In the genomic region with DNA sequence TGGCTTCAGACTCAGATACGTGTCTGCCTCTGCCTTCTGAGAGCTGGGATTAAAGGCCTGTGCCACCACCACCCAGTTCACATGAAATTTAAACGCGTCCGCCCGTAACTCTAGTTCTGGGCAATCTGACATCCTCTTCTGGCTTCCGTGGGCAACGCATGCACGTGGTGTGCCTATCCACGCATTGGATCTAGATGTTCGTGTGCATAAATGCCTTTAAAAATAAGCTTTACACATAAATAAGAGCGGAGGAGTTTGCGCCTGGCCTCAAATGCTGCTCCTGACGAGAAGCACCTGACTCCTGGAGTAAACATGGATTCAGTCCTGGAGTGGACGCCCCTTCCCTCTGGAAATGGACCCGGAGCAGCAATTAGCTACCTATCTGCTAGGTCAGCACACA, we compare ENCODE assay signal across 22 mouse cellular contexts.
A peak's percentile ranks its signal among the peaks of the same experiment; 100 is the strongest.
DNase-seq lines count a peak whose midpoint lies in the region; ATAC-seq and TF ChIP-seq lines count a peak whose summit lies in the region.
"Had no signal": no experiment of that assay in that cellular context is flagged by ENCODE, and none has a peak within 500 bp of the region (broad histone marks: within the 10 kb centered on the region; RNA-seq: fewer than 3 reads in every experiment).

No protein-coding gene starts in this region.

- H3K9me3 ChIP-seq in hindbrain, embryonic 16.5 days (ENCODE audit: control insufficient read depth, low read length), result no peaks in the 10 kb centered on the region
- no peaks in the 10 kb centered on the region for H3K9me3 ChIP-seq in hindbrain, postnatal 0 days (ENCODE audit: low read length)
- no peaks in the 10 kb centered on the region for H3K9me3 ChIP-seq in neural tube, embryonic 15.5 days (replicated peaks)
- H3K9me3 ChIP-seq: embryonic facial prominence, embryonic 15.5 days; forebrain, embryonic 10.5 days; G1E; heart, embryonic 13.5 days; hindbrain, embryonic 15.5 days had no signal

- H3K27me3 ChIP-seq in hindbrain, embryonic 16.5 days (replicated peaks; ENCODE audit: control insufficient read depth, insufficient read depth, low read length), result no peaks in the 10 kb centered on the region
- no peaks in the 10 kb centered on the region for H3K27me3 ChIP-seq in hindbrain, postnatal 0 days (ENCODE audit: insufficient read depth, low read length)
- H3K27me3 ChIP-seq in neural tube, embryonic 15.5 days (replicated peaks), result no peaks in the 10 kb centered on the region
- H3K27me3 ChIP-seq: CH12.LX; embryonic facial prominence, embryonic 15.5 days; heart, embryonic 13.5 days; hindbrain, embryonic 15.5 days had no signal

- ATAC-seq in hindbrain, embryonic 16.5 days, result no peak
- ATAC-seq in hindbrain, postnatal 0 days, result no peak
- ATAC-seq in neural tube, embryonic 15.5 days (ENCODE audit: low FRiP score), result no peak
- ATAC-seq: activated CD4-positive, CD25-positive, alpha-beta regulatory T cell, adult 4 months; forebrain, embryonic 14.5 days had no signal

- no peak overlapping the region for H3K9ac ChIP-seq in hindbrain, embryonic 16.5 days (ENCODE audit: low read depth, low read length)
- H3K9ac ChIP-seq in hindbrain, postnatal 0 days (replicated peaks; ENCODE audit: low read length), result no peak overlapping the region
- no peak overlapping the region for H3K9ac ChIP-seq in neural tube, embryonic 15.5 days (replicated peaks)
- H3K9ac ChIP-seq: embryonic facial prominence, embryonic 15.5 days; heart, embryonic 13.5 days; hindbrain, embryonic 15.5 days had no signal

- peaks cover 7% of the 10 kb centered on the region for H3K4me1 ChIP-seq in hindbrain, embryonic 16.5 days (ENCODE audit: control insufficient read depth, insufficient read depth, low read depth, low read length)
- peaks cover 6% of the 10 kb centered on the region; the same call in 1 of the 2 replicates for H3K4me1 ChIP-seq in hindbrain, postnatal 0 days (ENCODE audit: insufficient read depth, low read length)
- peaks cover 39% of the 10 kb centered on the region for H3K4me1 ChIP-seq in neural tube, embryonic 15.5 days

- no peak overlapping the region for H3K4me3 ChIP-seq in hindbrain, embryonic 16.5 days (ENCODE audit: low read length)
- no peak overlapping the region for H3K4me3 ChIP-seq in hindbrain, postnatal 0 days (ENCODE audit: low read length)
- no peak overlapping the region for H3K4me3 ChIP-seq in neural tube, embryonic 15.5 days (replicated peaks)
- H3K4me3 ChIP-seq: embryonic facial prominence, embryonic 15.5 days; erythroblast, embryonic 14.5 days; forebrain, embryonic 10.5 days; heart, embryonic 13.5 days; hindbrain, embryonic 15.5 days had no signal

- 92% methylated on average over 15 of the region's 15 CpGs for WGBS in hindbrain, embryonic 16.5 days
- 89% methylated on average over 15 of the region's 15 CpGs for WGBS in hindbrain, postnatal 0 days
- 92% methylated on average over 15 of the region's 15 CpGs for WGBS in neural tube, embryonic 15.5 days

- H3K27ac ChIP-seq in hindbrain, embryonic 16.5 days (ENCODE audit: low read depth, low read length), result 0 out of 2 replicates have a peak overlapping the region, but pooled peaks have one; percentile 44
- H3K27ac ChIP-seq in hindbrain, postnatal 0 days, result no peak overlapping the region
- H3K27ac ChIP-seq in neural tube, embryonic 15.5 days (replicated peaks), result peak overlapping the region; percentile 45
- H3K27ac ChIP-seq: embryonic facial prominence, embryonic 15.5 days; forebrain, embryonic 10.5 days; heart, embryonic 13.5 days; hindbrain, embryonic 15.5 days had no signal

- peaks cover 17% of the 10 kb centered on the region for H3K36me3 ChIP-seq in hindbrain, embryonic 16.5 days (ENCODE audit: control insufficient read depth, insufficient read depth, low read length)
- peaks cover 24% of the 10 kb centered on the region; the same call in 1 of the 2 replicates for H3K36me3 ChIP-seq in hindbrain, postnatal 0 days (ENCODE audit: insufficient read depth, low read length)
- H3K36me3 ChIP-seq in neural tube, embryonic 15.5 days, result peaks cover 66% of the 10 kb centered on the region

- TF ChIP-seq CTCF in hindbrain, postnatal 0 days (IDR thresholded peaks at IDR 0.05; ENCODE audit: low read depth), result no peak

- no peak overlapping the region for H3K4me2 ChIP-seq in hindbrain, embryonic 16.5 days (ENCODE audit: low read length)
- H3K4me2 ChIP-seq in hindbrain, postnatal 0 days (ENCODE audit: low read depth, low read length), result no peak overlapping the region
- H3K4me2 ChIP-seq in neural tube, embryonic 15.5 days, result no peak overlapping the region
- H3K4me2 ChIP-seq: embryonic facial prominence, embryonic 15.5 days; heart, embryonic 13.5 days; hindbrain, embryonic 15.5 days had no signal

- no peak for DNase-seq in hindbrain, postnatal 0 days (ENCODE audit: low spot score)
- DNase-seq in neural tube, embryonic 10.5 days (ENCODE audit: extremely low spot score, low spot score), result no peak
- peak; percentile 54 for DNase-seq in brain, adult 2 months (ENCODE audit: low read depth, low spot score)
- no peak for DNase-seq in embryo, embryonic 10 days (ENCODE audit: low spot score)
- DNase-seq: adrenal gland, postnatal 14 days; cerebellum, adult 2 months; cerebellum, postnatal 10 days; embryo, embryonic 11 days; gastrocnemius, postnatal 36 days; heart, adult 11 months; heart, postnatal 36 days had no signal
